Mouse (Mus musculus) T-cell, adult 2 months (primary cell): ENCODE data around the gene Kazn.

Experiments used
- DNase-seq: peaks from one replicate; pipeline ENCODE4 v3.0.0; 2022; ENCODE audit warnings: low spot score

The Kazn gene

GRCm38 (mm10) chr4:142239240-142240126, at the start of gene Kazn:
Kazn (minus strand) TSS chr4:142239401.
- no peak for DNase-seq

- no peak for DNase-seq
Measured at GRCm38 (mm10) chr4:142285471-142285870, 46.3 kb upstream of the Kazn start.

- no peak for DNase-seq
Measured at GRCm38 (mm10) chr4:142283867-142284266, 44.7 kb upstream of the Kazn start.

- no peak for DNase-seq
Measured at GRCm38 (mm10) chr4:142278197-142278575, 39.0 kb upstream of the Kazn start.

- DNase-seq: no peak
Measured at GRCm38 (mm10) chr4:142277481-142278196, 38.4 kb upstream of the Kazn start.

GRCm38 (mm10) chr4:142275242-142275641, 36.0 kb upstream of the Kazn start:
- DNase-seq: no peak

- DNase-seq: no peak
Measured at GRCm38 (mm10) chr4:142274441-142275234, 35.4 kb upstream of the Kazn start.

- DNase-seq: no peak
Measured at GRCm38 (mm10) chr4:142271506-142271905, 32.3 kb upstream of the Kazn start.

GRCm38 (mm10) chr4:142267832-142268231, 28.6 kb upstream of the Kazn start:
- no peak for DNase-seq

- DNase-seq: no peak
Measured at GRCm38 (mm10) chr4:142267348-142267819, 28.2 kb upstream of the Kazn start.

GRCm38 (mm10) chr4:142264335-142264734, 25.1 kb upstream of the Kazn start:
- no peak for DNase-seq

- no peak for DNase-seq
Measured at GRCm38 (mm10) chr4:142261725-142262124, 22.5 kb upstream of the Kazn start.

- DNase-seq: no peak
Measured at GRCm38 (mm10) chr4:142258730-142259129, 19.5 kb upstream of the Kazn start.

GRCm38 (mm10) chr4:142254088-142254487, 14.9 kb upstream of the Kazn start:
- no peak for DNase-seq

- no peak for DNase-seq
Measured at GRCm38 (mm10) chr4:142251471-142252354, 12.5 kb upstream of the Kazn start.

- DNase-seq: no peak
Measured at GRCm38 (mm10) chr4:142250054-142250453, 10.9 kb upstream of the Kazn start.

- DNase-seq: no peak
Measured at GRCm38 (mm10) chr4:142249401-142249800, 10.2 kb upstream of the Kazn start.

- no peak for DNase-seq
Measured at GRCm38 (mm10) chr4:142248426-142248825, 9.2 kb upstream of the Kazn start.

- no peak for DNase-seq
Measured at GRCm38 (mm10) chr4:142246698-142247097, 7.5 kb upstream of the Kazn start.

GRCm38 (mm10) chr4:142244641-142245040, 5.4 kb upstream of the Kazn start:
- no peak for DNase-seq

GRCm38 (mm10) chr4:142242750-142243383, 3.7 kb upstream of the Kazn start:
- DNase-seq: no peak
